Mouse (Mus musculus) liver, embryonic 14.5 days (tissue): ENCODE measurements around the gene Nrxn1. TPM values are rescaled to one million over a fixed set of nuclear protein-coding genes. Genes with fewer than 3 reads are reported as not detected.

ENCODE experiments used
- ATAC-seq: fragments of 200-750 bp; cut with Nextera tagmentation; 2 replicates; pipeline ENCODE4 v1.8.0; 2017; ENCODE audit warnings: moderate number of reproducible peaks, mild to moderate bottlenecking, moderate library complexity; ENCODE audit not compliant: insufficient read depth
- DNase-seq, 3 experiments: peaks; one replicate each; pipeline ENCODE4 v3.0.0-alpha.2; 2012 to 2013; ENCODE audit warnings: low read depth in 3 of 3, low spot score in 3 of 3
- H3K27ac ChIP-seq: fragments of 300-500 bp; sonication (generic); 2 replicates; pipeline ENCODE4 v1.5.1; 2014; ENCODE audit warnings: moderate library complexity, mild to moderate bottlenecking, control low read depth, inconsistent platforms
- H3K27me3 ChIP-seq: fragments of 300-500 bp; sonication (generic); 2 replicates; pipeline ENCODE4 v1.6.1; 2014; ENCODE audit warnings: mild to moderate bottlenecking, low read length, moderate library complexity; ENCODE audit not compliant: control insufficient read depth, insufficient read depth
- H3K36me3 ChIP-seq: fragments of 300-500 bp; sonication (generic); replicated peaks from 2 replicates; pipeline ENCODE4 v1.6.1; 2014; ENCODE audit warnings: low read depth; ENCODE audit not compliant: control insufficient read depth, insufficient read depth
- H3K4me1 ChIP-seq, 2 experiments: fragments of 200-500 bp in 1 of 2; fragments of 300-500 bp in 1 of 2; sonication (generic) in 1 of 2; replicated peaks; 2 replicates each; pipeline ENCODE4 v1.6.1; 2012 to 2014; ENCODE audit warnings: antibody characterized with exemption in 1 of 2, inconsistent platforms in 1 of 2, low read length in 1 of 2; ENCODE audit not compliant: control insufficient read depth in 2 of 2, insufficient read depth in 2 of 2
- H3K4me2 ChIP-seq: fragments of 300-500 bp; sonication (generic); 2 replicates; pipeline ENCODE4 v1.6.1; 2014; ENCODE audit warnings: low read depth, mild to moderate bottlenecking, control low read depth, moderate library complexity
- H3K4me3 ChIP-seq, 2 experiments: fragments of 200-500 bp in 1 of 2; fragments of 300-500 bp in 1 of 2; sonication (generic) in 1 of 2; 2 replicates each; pipeline ENCODE4 v1.5.1; 2012 to 2014; ENCODE audit warnings: low read depth in 2 of 2, low read length in 2 of 2, mild to moderate bottlenecking in 2 of 2, control low read depth in 1 of 2, inconsistent platforms in 1 of 2, moderate library complexity in 1 of 2; ENCODE audit not compliant: insufficient read depth in 1 of 2
- H3K9ac ChIP-seq: fragments of 300-500 bp; sonication (generic); replicated peaks from 2 replicates; pipeline ENCODE4 v1.6.1; 2014; ENCODE audit warnings: mild to moderate bottlenecking, control low read depth, moderate library complexity
- H3K9me3 ChIP-seq: fragments of 300-500 bp; sonication (generic); 2 replicates; pipeline ENCODE4 v1.6.1; 2016; ENCODE audit warnings: low read length, mixed read lengths; ENCODE audit not compliant: control insufficient read depth
- CTCF ChIP-seq: IDR thresholded peaks from 2 replicates; pipeline ENCODE4 v1.5.1; 2016; ENCODE audit warnings: antibody characterized with exemption, low read depth, control low read depth
- EP300 ChIP-seq: IDR thresholded peaks from 2 replicates; pipeline ENCODE4 v1.6.1; 2016; ENCODE audit warnings: antibody characterized with exemption, low read depth
- WGBS: fragments of 180-500 bp; shearing (Covaris S2); extraction: QIAGEN DNeasy Blood & Tissue Kit; methylation state at CpG from one replicate; pipeline ENCODE4 v1.1.7; 2014; ENCODE audit not compliant: insufficient replicate concordance; 5-methylcytosine and 5-hydroxymethylcytosine counted together
- polyA plus RNA-seq, 2 experiments: library from polyadenylated mRNA; depleted of rRNA in 1 of 2; stranded (reverse) in 1 of 2; unstranded in 1 of 2; fragments of >200 nt; fragmentation: Nextera tagmentation in 1 of 2; extraction: Ambion mirVana in 1 of 2; gene quantifications; 2 replicates each; pipeline versions ENCODE4 v1.2.1 to v1.2.3; 2012 to 2014

The Nrxn1 gene
- polyA plus RNA-seq, 2 experiments: 0.03 to 0.14 TPM

GRCm38 (mm10) chr17:91085416-91085815, 7.5 kb downstream of the Nrxn1 start:
- H3K4me1 ChIP-seq: no peaks in the 10 kb centered on the region
- no peaks in the 10 kb centered on the region for H3K27me3 ChIP-seq
- WGBS: 72% methylated on average over 2 of the region's 2 CpGs
- ATAC-seq: no peak
- no peaks in the 10 kb centered on the region for H3K9me3 ChIP-seq
- no peak overlapping the region for H3K27ac ChIP-seq
- no peak overlapping the region for H3K4me3 ChIP-seq
- no peaks in the 10 kb centered on the region for H3K36me3 ChIP-seq
- no peak for TF ChIP-seq CTCF
- no peak for TF ChIP-seq EP300
- H3K4me2 ChIP-seq: no peak overlapping the region
- no peak for DNase-seq
- no peak overlapping the region for H3K9ac ChIP-seq

DNA sequence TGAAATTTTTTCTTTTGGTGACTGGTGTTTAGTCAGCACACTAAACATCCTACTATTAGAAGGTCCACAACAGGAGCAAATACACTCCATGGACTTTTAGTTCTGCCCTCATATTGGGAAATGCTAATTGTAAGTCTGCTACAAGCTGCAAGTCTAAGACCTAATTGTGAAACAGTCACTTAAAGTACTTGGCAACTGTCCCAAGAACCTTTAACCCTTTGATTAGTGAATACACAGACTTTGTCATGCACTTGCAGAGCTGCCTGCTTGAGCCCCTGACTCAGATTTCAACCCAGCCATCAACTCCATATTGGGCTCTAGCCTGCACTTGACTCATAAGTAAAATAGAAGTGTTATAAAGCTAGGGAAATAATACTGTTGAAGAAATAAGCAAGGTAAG, 13.8 kb downstream of the Nrxn1 start:
- ATAC-seq (no peak), DNase-seq (no peak)
- H3K9me3 ChIP-seq: no peaks in the 10 kb centered on the region
- no peak overlapping the region for H3K4me2 ChIP-seq
- TF ChIP-seq CTCF: no peak
- no peak for TF ChIP-seq EP300
- H3K27ac ChIP-seq: no peak overlapping the region
- no peak overlapping the region for H3K9ac ChIP-seq
- no peak overlapping the region for H3K4me3 ChIP-seq
- H3K4me1 ChIP-seq: no peaks in the 10 kb centered on the region
- H3K36me3 ChIP-seq: no peaks in the 10 kb centered on the region
- no peaks in the 10 kb centered on the region for H3K27me3 ChIP-seq

GRCm38 (mm10) chr17:91074780-91075179, 18.1 kb downstream of the Nrxn1 start:
- 63% methylated on average over 5 of the region's 5 CpGs for WGBS
- Histone ChIP-seq H3K4me3 (no peak overlapping the region), H3K4me1 (no peaks in the 10 kb centered on the region), H3K9me3 (no peaks in the 10 kb centered on the region), H3K4me2 (no peak overlapping the region), H3K27ac (no peak overlapping the region), H3K9ac (no peak overlapping the region), H3K27me3 (no peaks in the 10 kb centered on the region), H3K36me3 (no peaks in the 10 kb centered on the region)
- no peak for TF ChIP-seq EP300
- TF ChIP-seq CTCF: no peak
- ATAC-seq (no peak), DNase-seq (no peak)

GRCm38 (mm10) chr17:91033466-91033865, 59.4 kb downstream of the Nrxn1 start:
- Histone ChIP-seq H3K4me2 (no peak overlapping the region), H3K27me3 (no peaks in the 10 kb centered on the region), H3K4me3 (no peak overlapping the region), H3K36me3 (no peaks in the 10 kb centered on the region), H3K9me3 (no peaks in the 10 kb centered on the region), H3K4me1 (no peaks in the 10 kb centered on the region), H3K9ac (no peak overlapping the region), H3K27ac (no peak overlapping the region)
- ATAC-seq (no peak), DNase-seq (no peak)
- TF ChIP-seq CTCF: no peak
- TF ChIP-seq EP300: no peak
- WGBS: 72% methylated on average over 7 of the region's 7 CpGs

GRCm38 (mm10) chr17:91025061-91025623, 67.7 kb downstream of the Nrxn1 start:
- Histone ChIP-seq H3K36me3 (no peaks in the 10 kb centered on the region), H3K9me3 (no peaks in the 10 kb centered on the region), H3K4me1 (no peaks in the 10 kb centered on the region), H3K9ac (no peak overlapping the region), H3K4me2 (no peak overlapping the region), H3K27me3 (no peaks in the 10 kb centered on the region), H3K4me3 (no peak overlapping the region), H3K27ac (no peak overlapping the region)
- no peak for DNase-seq
- ATAC-seq: no peak
- WGBS: 68% methylated on average over 2 of the region's 2 CpGs
- TF ChIP-seq EP300 (no peak), CTCF (no peak)
